Mouse (Mus musculus) kidney, postnatal 36 days (tissue): Measurements from ENCODE around the gene Prph.
"Not testable (repeated sequence)": the region's sequence is repeated elsewhere in the genome, so short reads cannot be mapped to it uniquely, and the experiment has no call there.

Experiments used
- DNase-seq, 2 experiments: peaks; one replicate each; pipeline ENCODE4 v3.0.0; 2021 to 2022; ENCODE audit warnings: mixed read lengths in 2 of 2

The Prph gene

GRCm38 (mm10) chr15:99033498-99034270, 21.3 kb upstream of the Prph start:
- DNase-seq, result no peak

- DNase-seq, result peak; percentile 60 to 85
Observed at GRCm38 (mm10) chr15:99035431-99035830, 19.5 kb upstream of the Prph start.

GRCm38 (mm10) chr15:99036249-99036905, 18.6 kb upstream of the Prph start:
- DNase-seq, result no peak

- DNase-seq, result no peak
Observed at GRCm38 (mm10) chr15:99038025-99038424, 16.9 kb upstream of the Prph start.

GRCm38 (mm10) chr15:99038797-99039196, 16.2 kb upstream of the Prph start:
- DNase-seq, result no peak

- DNase-seq, result no peak
Observed at GRCm38 (mm10) chr15:99039306-99039705, 15.7 kb upstream of the Prph start.

- DNase-seq, result no peak
Observed at GRCm38 (mm10) chr15:99039996-99040919, 14.7 kb upstream of the Prph start.

- peak in 1 of 2 experiments; percentile 50 for DNase-seq
Observed at GRCm38 (mm10) chr15:99040920-99041856, 13.8 kb upstream of the Prph start.

GRCm38 (mm10) chr15:99042334-99042733, 12.6 kb upstream of the Prph start:
- no peak for DNase-seq

- peak; percentile 76 to 81 for DNase-seq
Observed at GRCm38 (mm10) chr15:99044854-99045253, 10.1 kb upstream of the Prph start.

- not testable (repeated sequence) for DNase-seq
Observed at GRCm38 (mm10) chr15:99045734-99046133, 9.2 kb upstream of the Prph start.

GRCm38 (mm10) chr15:99049473-99050253, 5.3 kb upstream of the Prph start:
- peak; percentile 67 to 70 for DNase-seq

- peak in 1 of 2 experiments; percentile 45 for DNase-seq
Observed at GRCm38 (mm10) chr15:99053373-99053772, 1.6 kb upstream of the Prph start.

- peak in 1 of 2 experiments; percentile 65 for DNase-seq
Observed at GRCm38 (mm10) chr15:99055511-99055961, 562 bp downstream of the Prph start.

- DNase-seq, result peak in 1 of 2 experiments; percentile 72
Observed at GRCm38 (mm10) chr15:99056332-99056731, 1.4 kb downstream of the Prph start.

GRCm38 (mm10) chr15:99065557-99066165, 10.7 kb downstream of the Prph start:
- DNase-seq, result no peak

GRCm38 (mm10) chr15:99071988-99072387, 17.0 kb downstream of the Prph start:
- no peak for DNase-seq

GRCm38 (mm10) chr15:99074019-99074599, 19.1 kb downstream of the Prph start, which contains the start of gene Troap:
TSS of gene Troap (plus strand) at chr15:99074575.
- DNase-seq, result no peak

- peak; percentile 99 for DNase-seq
Observed at GRCm38 (mm10) chr15:99074600-99075333, 19.8 kb downstream of the Prph start.
